Mouse (Mus musculus) liver, embryonic 11.5 days (tissue): ENCODE measurements around the gene Yod1. TPM values are rescaled to one million over a fixed set of nuclear protein-coding genes. Genes with fewer than 3 reads are reported as not detected.

Experiments used
- ATAC-seq: fragments of 200-750 bp; cut with Nextera tagmentation; replicated peaks from 2 replicates; pipeline ENCODE4 v1.8.0; 2017; ENCODE audit warnings: moderate number of reproducible peaks, mild to moderate bottlenecking, moderate TSS enrichment, moderate library complexity; ENCODE audit not compliant: low FRiP score
- DNase-seq: peaks from one replicate; pipeline ENCODE4 v3.0.0-alpha.2; 2017; ENCODE audit warnings: low spot score
- H3K27ac ChIP-seq: fragments of 300-500 bp; sonication (generic); 2 replicates; pipeline ENCODE4 v1.5.1; 2014; ENCODE audit warnings: mild to moderate bottlenecking, low read depth, low read length, control low read depth
- H3K27me3 ChIP-seq: fragments of 300-500 bp; sonication (generic); replicated peaks from 2 replicates; pipeline ENCODE4 v1.6.1; 2014; ENCODE audit warnings: low read length, mixed read lengths; ENCODE audit not compliant: control insufficient read depth, insufficient read depth
- H3K36me3 ChIP-seq: fragments of 300-500 bp; sonication (generic); 2 replicates; pipeline ENCODE4 v1.6.1; 2014; ENCODE audit warnings: mild to moderate bottlenecking, low read length, moderate library complexity, mixed read lengths; ENCODE audit not compliant: control insufficient read depth, insufficient read depth
- H3K4me1 ChIP-seq: fragments of 300-500 bp; sonication (generic); replicated peaks from 2 replicates; pipeline ENCODE4 v1.6.1; 2014; ENCODE audit warnings: low read length, mixed read lengths; ENCODE audit not compliant: control insufficient read depth, insufficient read depth
- H3K4me2 ChIP-seq: fragments of 300-500 bp; sonication (generic); 2 replicates; pipeline ENCODE4 v1.6.1; 2014; ENCODE audit warnings: mild to moderate bottlenecking, control low read depth, moderate library complexity
- H3K4me3 ChIP-seq: fragments of 300-500 bp; sonication (generic); 2 replicates; pipeline ENCODE4 v1.5.1; 2014; ENCODE audit warnings: low read depth, low read length, control low read depth
- H3K9ac ChIP-seq: fragments of 300-500 bp; sonication (generic); 2 replicates; pipeline ENCODE4 v1.6.1; 2014; ENCODE audit warnings: low read depth, low read length, control low read depth
- H3K9me3 ChIP-seq: fragments of 300-500 bp; sonication (generic); 2 replicates; pipeline ENCODE4 v1.6.1; 2016; ENCODE audit warnings: low read length, inconsistent platforms, mixed read lengths; ENCODE audit not compliant: control insufficient read depth
- WGBS: fragments of 180-500 bp; shearing (Covaris S2); extraction: QIAGEN DNeasy Blood & Tissue Kit; methylation state at CpG from one replicate; pipeline ENCODE4 v1.1.7; 2014; 5-methylcytosine and 5-hydroxymethylcytosine counted together
- polyA plus RNA-seq: library from polyadenylated mRNA; unstranded; fragments of >200 nt; fragmentation: Nextera tagmentation; extraction: Ambion mirVana; gene quantifications from 2 replicates; pipeline ENCODE4 v1.2.1, GENCODE M21; 2014

The Yod1 gene
- 26.5 and 26.6 TPM in 2 replicates for polyA plus RNA-seq

GRCm38 (mm10) chr1:130717291-130717871 is at the start of gene Yod1:
Gene Yod1 (plus strand): TSS chr1:130717327.
- H3K9me3 ChIP-seq = no peaks in the 10 kb centered on the region
- DNase-seq (peak; percentile 91), ATAC-seq (peak; percentile 75)
- peak within 1 kb of the TSS; percentile 80 for H3K27ac ChIP-seq
- H3K9ac ChIP-seq = peak within 1 kb of the TSS; percentile 96
- H3K4me3 ChIP-seq = peak within 1 kb of the TSS; percentile 84
- no peaks in the 10 kb centered on the region for H3K27me3 ChIP-seq
- under 1% methylated on average over 54 of the region's 54 CpGs for WGBS
- H3K4me2 ChIP-seq = peak within 1 kb of the TSS; percentile 99
- H3K4me1 ChIP-seq = peaks cover 12% of the 10 kb centered on the region
- 0 out of 2 replicates have a peak, but pooled peaks cover 2% of the 10 kb centered on the region for H3K36me3 ChIP-seq

GRCm38 (mm10) chr1:130678551-130678950 is 38.6 kb upstream of the Yod1 start:
- Histone ChIP-seq H3K4me1 (no peaks in the 10 kb centered on the region), H3K4me3 (no peak overlapping the region), H3K36me3 (no peaks in the 10 kb centered on the region), H3K27ac (no peak overlapping the region), H3K27me3 (no peaks in the 10 kb centered on the region), H3K4me2 (no peak overlapping the region), H3K9ac (no peak overlapping the region), H3K9me3 (no peaks in the 10 kb centered on the region)
- no peak for DNase-seq
- no peak for ATAC-seq
- 86% methylated on average over 2 of the region's 2 CpGs for WGBS

- Histone ChIP-seq H3K4me3 (no peak overlapping the region), H3K4me2 (no peak overlapping the region), H3K27me3 (no peaks in the 10 kb centered on the region), H3K36me3 (no peaks in the 10 kb centered on the region), H3K4me1 (no peaks in the 10 kb centered on the region), H3K9me3 (no peaks in the 10 kb centered on the region), H3K9ac (no peak overlapping the region), H3K27ac (no peak overlapping the region)
- 59% methylated on average over 2 of the region's 2 CpGs for WGBS
- DNase-seq (no peak), ATAC-seq (no peak)
Measured at GRCm38 (mm10) chr1:130681075-130681474, 36.1 kb upstream of the Yod1 start.

- H3K4me3 ChIP-seq = no peak overlapping the region
- H3K27ac ChIP-seq = no peak overlapping the region
- no peaks in the 10 kb centered on the region for H3K27me3 ChIP-seq
- ATAC-seq (no peak), DNase-seq (no peak)
- H3K9ac ChIP-seq = no peak overlapping the region
- H3K9me3 ChIP-seq = no peaks in the 10 kb centered on the region
- no peaks in the 10 kb centered on the region for H3K4me1 ChIP-seq
- no peak overlapping the region for H3K4me2 ChIP-seq
- 70% methylated on average over 6 of the region's 6 CpGs for WGBS
- no peaks in the 10 kb centered on the region for H3K36me3 ChIP-seq
Measured at GRCm38 (mm10) chr1:130681656-130682413, 35.3 kb upstream of the Yod1 start.

- no peak overlapping the region for H3K4me2 ChIP-seq
- no peaks in the 10 kb centered on the region for H3K27me3 ChIP-seq
- H3K4me1 ChIP-seq = no peaks in the 10 kb centered on the region
- no peak overlapping the region for H3K9ac ChIP-seq
- DNase-seq = no peak
- no peaks in the 10 kb centered on the region for H3K36me3 ChIP-seq
- no peak overlapping the region for H3K4me3 ChIP-seq
- ATAC-seq = no peak
- 20% methylated on average over 1 of the region's 1 CpGs for WGBS
- no peak overlapping the region for H3K27ac ChIP-seq
- no peaks in the 10 kb centered on the region for H3K9me3 ChIP-seq
Measured at GRCm38 (mm10) chr1:130683905-130684304, 33.2 kb upstream of the Yod1 start.

- no peak for DNase-seq
- Histone ChIP-seq H3K27ac (no peak overlapping the region), H3K9me3 (no peaks in the 10 kb centered on the region), H3K4me3 (no peak overlapping the region), H3K27me3 (no peaks in the 10 kb centered on the region), H3K36me3 (peaks cover 23% of the 10 kb centered on the region), H3K9ac (no peak overlapping the region), H3K4me2 (no peak overlapping the region), H3K4me1 (no peaks in the 10 kb centered on the region)
- no peak for ATAC-seq
- WGBS = 93% methylated on average over 5 of the region's 5 CpGs
Measured at GRCm38 (mm10) chr1:130698601-130699000, 18.5 kb upstream of the Yod1 start.

- H3K36me3 ChIP-seq = peaks cover 23% of the 10 kb centered on the region
- H3K4me1 ChIP-seq = no peaks in the 10 kb centered on the region
- ATAC-seq (no peak), DNase-seq (no peak)
- no peaks in the 10 kb centered on the region for H3K9me3 ChIP-seq
- H3K4me2 ChIP-seq = no peak overlapping the region
- no peaks in the 10 kb centered on the region for H3K27me3 ChIP-seq
- WGBS = 88% methylated on average over 10 of the region's 10 CpGs
- no peak overlapping the region for H3K4me3 ChIP-seq
- H3K27ac ChIP-seq = no peak overlapping the region
- no peak overlapping the region for H3K9ac ChIP-seq
Measured at GRCm38 (mm10) chr1:130699937-130700633, 17.0 kb upstream of the Yod1 start.

GRCm38 (mm10) chr1:130701976-130702375 is 15.2 kb upstream of the Yod1 start:
- Histone ChIP-seq H3K27ac (no peak overlapping the region), H3K4me1 (no peaks in the 10 kb centered on the region), H3K4me3 (no peak overlapping the region), H3K9me3 (no peaks in the 10 kb centered on the region), H3K27me3 (no peaks in the 10 kb centered on the region), H3K36me3 (peaks cover 24% of the 10 kb centered on the region), H3K4me2 (no peak overlapping the region), H3K9ac (no peak overlapping the region)
- no peak for DNase-seq
- 95% methylated on average over 11 of the region's 11 CpGs for WGBS
- no peak for ATAC-seq
